Mouse (Mus musculus) kidney, embryonic 14.5 days (tissue): ENCODE measurements around the gene Tnfrsf13b. TPM values are rescaled to one million over a fixed set of nuclear protein-coding genes. Genes with fewer than 3 reads are reported as not detected.
"Not testable (repeated sequence)": the region's sequence is repeated elsewhere in the genome, so short reads cannot be mapped to it uniquely, and the experiment has no call there.

ENCODE experiments used
- ATAC-seq: fragments of 200-750 bp; cut with Nextera tagmentation; 2 replicates; pipeline ENCODE4 v1.8.0; 2017; ENCODE audit warnings: moderate number of reproducible peaks, mild to moderate bottlenecking, moderate TSS enrichment, moderate library complexity; ENCODE audit not compliant: low FRiP score, low TSS enrichment
- H3K27ac ChIP-seq: fragments of 300-500 bp; sonication (generic); 2 replicates; pipeline ENCODE4 v1.5.1; 2014; ENCODE audit warnings: low read depth, mild to moderate bottlenecking, low read length, moderate library complexity, mixed read lengths
- H3K27me3 ChIP-seq: fragments of 300-500 bp; sonication (generic); 2 replicates; pipeline ENCODE4 v1.6.1; 2014; ENCODE audit warnings: mild to moderate bottlenecking, low read length; ENCODE audit not compliant: control insufficient read depth, insufficient read depth
- H3K36me3 ChIP-seq: fragments of 300-500 bp; sonication (generic); 2 replicates; pipeline ENCODE4 v1.6.1; 2014; ENCODE audit warnings: low read length, mixed read lengths; ENCODE audit not compliant: control insufficient read depth, insufficient read depth
- H3K4me1 ChIP-seq: fragments of 300-500 bp; sonication (generic); 2 replicates; pipeline ENCODE4 v1.6.1; 2014; ENCODE audit warnings: low read length, mixed read lengths; ENCODE audit not compliant: control insufficient read depth, insufficient read depth
- H3K4me2 ChIP-seq: fragments of 300-500 bp; sonication (generic); replicated peaks from 2 replicates; pipeline ENCODE4 v1.6.1; 2014; ENCODE audit warnings: low read depth, mild to moderate bottlenecking, low read length
- H3K4me3 ChIP-seq: fragments of 300-500 bp; sonication (generic); 2 replicates; pipeline ENCODE4 v1.5.1; 2014; ENCODE audit warnings: mild to moderate bottlenecking, low read length
- H3K9ac ChIP-seq: fragments of 300-500 bp; sonication (generic); 2 replicates; pipeline ENCODE4 v1.6.1; 2014; ENCODE audit warnings: low read depth, mild to moderate bottlenecking, low read length, moderate library complexity
- H3K9me3 ChIP-seq: fragments of 300-500 bp; sonication (generic); 2 replicates; pipeline ENCODE4 v1.6.1; 2016; ENCODE audit warnings: low read length; ENCODE audit not compliant: control insufficient read depth
- WGBS: fragments of 180-500 bp; shearing (Covaris S2); extraction: QIAGEN DNeasy Blood & Tissue Kit; methylation state at CpG from one replicate; pipeline ENCODE4 v1.1.7; 2014; 5-methylcytosine and 5-hydroxymethylcytosine counted together
- polyA plus RNA-seq: library from polyadenylated mRNA; unstranded; fragments of >200 nt; fragmentation: Nextera tagmentation; extraction: Ambion mirVana; gene quantifications from 2 replicates; pipeline ENCODE4 v1.2.1, GENCODE M21; 2014

Tnfrsf13b gene
- polyA plus RNA-seq, 1 experiment from 2014 or later = 1.2 TPM

- Histone ChIP-seq H3K27me3 (no peaks in the 10 kb centered on the region), H3K9me3 (no peaks in the 10 kb centered on the region), H3K4me3 (peak within 1 kb of the TSS; percentile 99), H3K27ac (peak within 1 kb of the TSS; percentile 90), H3K4me1 (peaks cover 17% of the 10 kb centered on the region; the same call in 1 of the 2 replicates), H3K9ac (peak within 1 kb of the TSS; percentile 88), H3K4me2 (peak within 1 kb of the TSS; percentile 61), H3K36me3 (peaks cover 2% of the 10 kb centered on the region; the same call in 1 of the 2 replicates)
- under 1% methylated on average over 69 of the region's 69 CpGs for WGBS
- peak; percentile 98 for ATAC-seq
Observed at GRCm38 (mm10) chr11:61174821-61175658, 48.5 kb downstream of the Tnfrsf13b start, which contains the start of gene Usp22. Gene Usp22, minus strand, starts transcription at chr11:61175055.

- Histone ChIP-seq H3K4me1 (peaks cover 17% of the 10 kb centered on the region; the same call in 1 of the 2 replicates), H3K36me3 (peaks cover 2% of the 10 kb centered on the region; the same call in 1 of the 2 replicates), H3K4me3 (peak overlapping the region; percentile 28; the same call in 1 of the 2 replicates), H3K9ac (no peak overlapping the region), H3K4me2 (peak overlapping the region; percentile 37), H3K27me3 (no peaks in the 10 kb centered on the region), H3K9me3 (no peaks in the 10 kb centered on the region), H3K27ac (no peak overlapping the region)
- 73% methylated on average over 5 of the region's 5 CpGs for WGBS
- ATAC-seq = no peak
Observed at GRCm38 (mm10) chr11:61175778-61176177, 49.2 kb downstream of the Tnfrsf13b start.

- H3K27me3 ChIP-seq = no peaks in the 10 kb centered on the region
- no peak overlapping the region for H3K4me3 ChIP-seq
- H3K27ac ChIP-seq = no peak overlapping the region
- 91% methylated on average over 1 of the region's 1 CpGs for WGBS
- peaks cover 2% of the 10 kb centered on the region; the same call in 1 of the 2 replicates for H3K36me3 ChIP-seq
- H3K9me3 ChIP-seq = no peaks in the 10 kb centered on the region
- ATAC-seq = no peak
- H3K4me2 ChIP-seq = no peak overlapping the region
- peaks cover 16% of the 10 kb centered on the region; the same call in 1 of the 2 replicates for H3K4me1 ChIP-seq
- H3K9ac ChIP-seq = no peak overlapping the region
Observed at GRCm38 (mm10) chr11:61176321-61176720, 49.8 kb downstream of the Tnfrsf13b start.

GRCm38 (mm10) chr11:61180361-61180760 lies 53.8 kb downstream of the Tnfrsf13b start:
- H3K4me3 ChIP-seq = no peak overlapping the region
- no peaks in the 10 kb centered on the region for H3K4me1 ChIP-seq
- H3K9ac ChIP-seq = no peak overlapping the region
- no peaks in the 10 kb centered on the region for H3K9me3 ChIP-seq
- no peak for ATAC-seq
- no peak overlapping the region for H3K27ac ChIP-seq
- WGBS = 92% methylated on average over 3 of the region's 3 CpGs
- H3K36me3 ChIP-seq = no peaks in the 10 kb centered on the region
- no peak overlapping the region for H3K4me2 ChIP-seq
- no peaks in the 10 kb centered on the region for H3K27me3 ChIP-seq

- Histone ChIP-seq H3K4me3 (no peak overlapping the region), H3K36me3 (no peaks in the 10 kb centered on the region), H3K4me2 (no peak overlapping the region), H3K27me3 (no peaks in the 10 kb centered on the region), H3K4me1 (no peaks in the 10 kb centered on the region), H3K27ac (no peak overlapping the region), H3K9me3 (no peaks in the 10 kb centered on the region), H3K9ac (no peak overlapping the region)
- ATAC-seq = no peak
Observed at GRCm38 (mm10) chr11:61181624-61182023, 55.1 kb downstream of the Tnfrsf13b start.

- H3K4me3 ChIP-seq = no peak overlapping the region
- 77% methylated on average over 1 of the region's 1 CpGs for WGBS
- H3K36me3 ChIP-seq = no peaks in the 10 kb centered on the region
Observed at GRCm38 (mm10) chr11:61183820-61184219, 57.3 kb downstream of the Tnfrsf13b start.

GRCm38 (mm10) chr11:61190776-61191175 lies 64.2 kb downstream of the Tnfrsf13b start:
- 0 out of 2 replicates have a peak, but pooled peaks cover 4% of the 10 kb centered on the region for H3K27me3 ChIP-seq
- no peak overlapping the region for H3K4me3 ChIP-seq
- H3K9ac ChIP-seq = no peak overlapping the region
- no peaks in the 10 kb centered on the region for H3K4me1 ChIP-seq
- no peak overlapping the region for H3K27ac ChIP-seq
- no peak overlapping the region for H3K4me2 ChIP-seq
- 66% methylated on average over 2 of the region's 2 CpGs for WGBS
- H3K36me3 ChIP-seq = no peaks in the 10 kb centered on the region
- no peaks in the 10 kb centered on the region for H3K9me3 ChIP-seq
- no peak for ATAC-seq

More at GRCm38 (mm10) chr11:61183820-61184219, 57.3 kb downstream of the Tnfrsf13b start:
- Histone ChIP-seq H3K9me3 (no peaks in the 10 kb centered on the region), H3K4me2 (no peak overlapping the region), H3K27me3 (no peaks in the 10 kb centered on the region), H3K9ac (no peak overlapping the region), H3K4me1 (no peaks in the 10 kb centered on the region), H3K27ac (no peak overlapping the region)
- no peak for ATAC-seq

- not testable (repeated sequence) for ATAC-seq, H3K4me1 ChIP-seq, H3K27me3 ChIP-seq, H3K9ac ChIP-seq, H3K27ac ChIP-seq, H3K4me2 ChIP-seq, H3K36me3 ChIP-seq, H3K9me3 ChIP-seq, H3K4me3 ChIP-seq
- 82% methylated on average over 7 of the region's 10 CpGs for WGBS
Observed at GRCm38 (mm10) chr11:61192123-61192522, 65.6 kb downstream of the Tnfrsf13b start.

- Histone ChIP-seq H3K36me3 (no peaks in the 10 kb centered on the region), H3K9me3 (no peaks in the 10 kb centered on the region), H3K27me3 (0 out of 2 replicates have a peak, but pooled peaks cover 4% of the 10 kb centered on the region), H3K4me1 (no peaks in the 10 kb centered on the region), H3K4me2 (no peak overlapping the region), H3K4me3 (no peak overlapping the region), H3K27ac (no peak overlapping the region), H3K9ac (no peak overlapping the region)
- no peak for ATAC-seq
- 92% methylated on average over 1 of the region's 2 CpGs for WGBS
Observed at GRCm38 (mm10) chr11:61192779-61193178, 66.2 kb downstream of the Tnfrsf13b start.
